Mouse (Mus musculus): ENCODE data around the gene Hoxc10.

DNA sequence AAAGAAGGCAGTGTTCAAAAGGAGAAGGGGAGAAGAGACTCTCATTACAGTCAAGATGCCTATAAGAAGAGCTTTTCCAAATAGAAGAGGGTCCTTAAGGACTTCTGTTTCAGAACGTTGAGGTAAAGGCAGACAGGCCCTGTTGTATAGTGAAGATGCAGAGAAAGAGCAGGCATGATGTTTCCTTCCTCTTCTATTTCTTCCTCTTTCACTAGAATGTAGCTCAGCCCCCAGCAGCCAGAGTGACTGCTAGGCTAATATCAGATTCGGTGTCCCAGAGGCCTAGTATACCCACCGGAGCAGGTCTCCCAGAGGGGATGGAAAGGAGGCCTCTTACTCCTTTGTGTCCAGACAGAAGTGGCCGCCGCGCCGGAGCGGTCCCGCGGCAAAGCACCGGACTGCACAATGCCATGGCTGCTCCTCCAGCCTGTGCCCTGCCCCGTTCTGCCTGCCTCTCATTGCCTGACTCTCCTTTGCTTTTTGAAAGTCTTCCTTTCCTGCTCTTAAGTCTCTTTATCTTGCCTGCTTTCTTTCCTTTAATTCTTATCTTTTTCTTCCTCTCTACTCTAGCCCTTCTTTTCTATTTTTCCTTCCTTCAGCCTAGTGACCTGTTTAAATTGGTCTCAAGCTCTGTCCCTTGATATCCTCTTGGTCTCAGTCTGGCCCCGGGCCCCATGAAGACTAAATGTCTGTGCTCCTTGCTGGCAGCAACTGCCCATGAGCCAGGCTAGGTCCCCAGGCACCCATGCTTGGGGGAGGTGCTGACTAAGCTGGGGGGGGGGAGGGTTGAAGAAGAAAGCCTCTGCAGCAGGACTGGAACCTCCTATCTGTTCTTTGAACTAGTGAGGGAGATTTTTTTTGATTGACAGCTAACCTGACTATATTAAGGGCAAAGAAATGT, 12.3 kb downstream of the Hoxc10 start:
- TF ChIP-seq CTCF (IDR thresholded peaks at IDR 0.05; ENCODE audit: low read depth, low read length), result no peak
- no peak for TF ChIP-seq POLR2A (IDR thresholded peaks at IDR 0.05; ENCODE audit: borderline replicate concordance, low read depth, low read length)

All from bone marrow macrophage, adult 2 months (primary cell).